Mouse (Mus musculus) kidney, adult 2 months (tissue): Measurements from ENCODE around the gene Zfp110. TPM values are rescaled to one million over a fixed set of nuclear protein-coding genes. Genes with fewer than 3 reads are reported as not detected.

ENCODE experiments used
- DNase-seq: peaks from one replicate; pipeline ENCODE4 v3.0.0; 2021
- H3K27ac ChIP-seq: fragments of 200-500 bp; 2 replicates; pipeline ENCODE4 v1.5.1; 2012; ENCODE audit warnings: low read depth, low read length, control low read depth, inconsistent platforms; ENCODE audit not compliant: insufficient read depth
- H3K27me3 ChIP-seq: fragments of 200-500 bp; replicated peaks from 2 replicates; pipeline ENCODE4 v1.6.1; 2012; ENCODE audit warnings: mild to moderate bottlenecking, moderate library complexity, low read length, inconsistent platforms; ENCODE audit not compliant: control insufficient read depth, insufficient read depth
- H3K36me3 ChIP-seq: fragments of 200-500 bp; 2 replicates; pipeline ENCODE4 v1.6.1; 2012; ENCODE audit warnings: mild to moderate bottlenecking, moderate library complexity, low read length, inconsistent platforms; ENCODE audit not compliant: control insufficient read depth, insufficient read depth
- H3K4me1 ChIP-seq: fragments of 200-500 bp; 2 replicates; pipeline ENCODE4 v1.6.1; 2011; ENCODE audit warnings: low read length; ENCODE audit not compliant: control insufficient read depth, insufficient read depth
- H3K4me3 ChIP-seq: fragments of 200-500 bp; 2 replicates; pipeline ENCODE4 v1.5.1; 2011; ENCODE audit warnings: mild to moderate bottlenecking, low read depth, low read length, control low read depth; ENCODE audit not compliant: insufficient read depth
- CTCF ChIP-seq: fragments of 200-500 bp; conservative IDR thresholded peaks from 2 replicates; pipeline ENCODE4 v1.5.1; 2011; ENCODE audit warnings: low read depth, mild to moderate bottlenecking, control low read depth, low read length, moderate library complexity, mixed read lengths; ENCODE audit not compliant: insufficient read depth, insufficient read length
- POLR2A ChIP-seq: fragments of 200-500 bp; IDR thresholded peaks from one replicate; pipeline ENCODE4 v1.6.1; 2011; ENCODE audit warnings: low read depth, low read length, control low read depth
- WGBS: fragments of 180-500 bp; shearing (Covaris S2); methylation state at CpG from one replicate; pipeline ENCODE4 v1.1.7; 2018; 5-methylcytosine and 5-hydroxymethylcytosine counted together
- polyA plus RNA-seq: library from polyadenylated mRNA; depleted of rRNA; stranded (reverse); fragments of >200 nt; gene quantifications from 2 replicates; pipeline ENCODE4 v1.2.3, GENCODE M21; 2012; rRNA removed

Gene Zfp110
- polyA plus RNA-seq, 1 experiment = 7.7 TPM

DNA sequence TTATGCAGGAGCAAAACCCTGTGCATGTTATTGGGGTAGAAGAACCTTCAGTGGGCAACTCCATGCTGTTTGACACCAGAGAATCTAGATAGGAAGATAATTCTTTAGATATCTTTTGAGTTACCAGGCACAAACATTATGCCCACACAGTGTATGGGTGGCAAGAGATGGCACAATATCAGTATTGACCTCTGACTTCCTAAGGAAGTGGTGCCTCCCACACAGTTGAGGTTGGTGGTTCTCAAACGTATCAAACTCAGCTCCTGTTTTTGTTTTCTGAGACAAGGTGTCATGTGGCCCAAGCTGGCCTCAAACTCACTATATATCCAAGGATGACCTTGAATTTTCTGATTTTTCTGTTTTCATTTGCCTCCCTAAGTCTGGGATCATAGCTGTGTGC lies 56.8 kb downstream of the Zfp110 start:
- DNase-seq = no peak
- Histone ChIP-seq H3K4me1 (no peaks in the 10 kb centered on the region), H3K4me3 (no peak overlapping the region), H3K36me3 (no peaks in the 10 kb centered on the region; the same call in 1 of the 2 replicates), H3K27me3 (no peaks in the 10 kb centered on the region), H3K27ac (no peak overlapping the region)
- 34% methylated on average over 1 of the region's 1 CpGs for WGBS
- TF ChIP-seq CTCF (no peak), POLR2A (no peak)

DNA sequence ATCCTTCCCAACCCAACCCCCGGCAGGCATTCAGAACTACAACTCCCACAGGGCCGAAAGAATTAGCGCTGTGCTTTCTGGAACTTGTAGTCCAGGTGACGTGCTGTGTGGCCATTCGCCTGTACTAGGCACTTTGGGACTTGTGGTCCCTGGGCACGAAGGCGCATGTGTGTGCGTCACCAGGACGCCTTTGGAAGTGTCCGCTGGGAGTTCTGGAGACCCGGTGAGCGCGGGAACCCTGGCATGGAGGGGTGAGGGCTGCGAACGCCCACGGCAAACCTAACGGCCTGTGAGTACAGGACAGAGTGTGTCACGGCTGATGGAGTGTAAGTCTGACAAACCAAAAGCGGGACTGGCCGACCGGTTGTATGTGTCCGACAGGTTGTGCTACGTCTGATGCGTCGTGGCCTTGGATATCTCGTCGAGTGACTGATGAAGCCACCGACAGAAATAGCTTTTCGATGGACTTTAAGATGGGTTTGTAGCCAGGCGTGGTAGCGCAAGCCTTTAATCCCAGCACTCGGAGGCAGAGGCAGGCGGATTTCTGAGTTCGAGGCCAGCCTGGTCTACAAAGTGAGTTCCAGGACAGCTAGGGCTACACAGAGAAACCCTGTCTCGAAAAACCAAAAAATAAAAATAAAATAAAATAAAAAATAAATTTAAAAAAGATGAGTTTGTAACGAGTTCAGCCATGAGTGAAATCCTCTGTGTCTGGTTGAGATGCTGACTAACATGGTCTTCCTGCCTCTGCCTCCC lies 63.3 kb downstream of the Zfp110 start, which contains the start of gene Zscan22:
Zscan22 (plus strand) TSS at position 161 of the 756 bp plus-strand sequence.
- 0 out of 2 replicates have a peak within 1 kb of the TSS, but pooled peaks have one; percentile 18 for H3K27ac ChIP-seq
- no peaks in the 10 kb centered on the region for H3K4me1 ChIP-seq
- TF ChIP-seq POLR2A = no peak
- TF ChIP-seq CTCF = no peak
- peak; percentile 97 for DNase-seq
- no peaks in the 10 kb centered on the region for H3K36me3 ChIP-seq
- peak within 1 kb of the TSS; percentile 90 for H3K4me3 ChIP-seq
- 4% methylated on average over 36 of the region's 36 CpGs for WGBS
- H3K27me3 ChIP-seq = no peaks in the 10 kb centered on the region

Other genes with a start within 250 kb of the Zfp110 start
- not detected in 2 replicates for gene Vmn2r53, start 226.0 kb upstream of the Zfp110 start, polyA plus RNA-seq
- not detected in 2 replicates for gene Vmn2r54, start 194.4 kb upstream of the Zfp110 start, polyA plus RNA-seq
- gene Vmn2r55, start 149.8 kb upstream of the Zfp110 start, polyA plus RNA-seq = not detected in 2 replicates
- gene Vmn2r56, start 99.8 kb upstream of the Zfp110 start, polyA plus RNA-seq = not detected in 2 replicates
- 0.59 and 0.88 TPM in 2 replicates for gene Zscan18, start 31.1 kb upstream of the Zfp110 start, polyA plus RNA-seq
- gene Zfp329, start 15.9 kb upstream of the Zfp110 start, polyA plus RNA-seq = 1.1 and 1.7 TPM in 2 replicates
- 1.3 and 1.4 TPM in 2 replicates for gene Zfp128, start 46.4 kb downstream of the Zfp110 start, polyA plus RNA-seq
- gene Zscan22, start 63.1 kb downstream of the Zfp110 start, polyA plus RNA-seq = 11.6 and 12.5 TPM in 2 replicates
- 1,384 and 1,441 TPM in 2 replicates for gene Rps5, start 87.5 kb downstream of the Zfp110 start, polyA plus RNA-seq
- gene Rnf225, start 92.7 kb downstream of the Zfp110 start, polyA plus RNA-seq = 0.08 and 0.11 TPM in 2 replicates
- gene Zfp324, start 131.1 kb downstream of the Zfp110 start, polyA plus RNA-seq = 4.8 and 5.9 TPM in 2 replicates
- 5.4 and 6.2 TPM in 2 replicates for gene Zfp446, start 143.1 kb downstream of the Zfp110 start, polyA plus RNA-seq
- gene Slc27a5, start 163.4 kb downstream of the Zfp110 start, polyA plus RNA-seq = 0.56 and 0.69 TPM in 2 replicates
- gene Trim28, start 164.4 kb downstream of the Zfp110 start, polyA plus RNA-seq = 186 and 191 TPM in 2 replicates
- 14.1 and 15.0 TPM in 2 replicates for gene Zbtb45, start 175.3 kb downstream of the Zfp110 start, polyA plus RNA-seq
- gene Chmp2a, start 200.0 kb downstream of the Zfp110 start, polyA plus RNA-seq = 103 and 134 TPM in 2 replicates
- gene Ube2m, start 203.5 kb downstream of the Zfp110 start, polyA plus RNA-seq = 231 and 249 TPM in 2 replicates
- 1.3 and 1.8 TPM in 2 replicates for gene Mzf1, start 220.0 kb downstream of the Zfp110 start, polyA plus RNA-seq